Mouse (Mus musculus): ENCODE measurements around the gene Fam92b.

GRCm38 (mm10) chr8:120146051-120146450, 31.2 kb downstream of the Fam92b start:
- TF ChIP-seq CTCF (IDR thresholded peaks at IDR 0.05; ENCODE audit: extremely low read depth, insufficient read depth, insufficient read length, insufficient replicate concordance), result no peak
- no peak for TF ChIP-seq POLR2A (IDR thresholded peaks at IDR 0.05; ENCODE audit: low read depth, low read length)

All from spleen, adult 2 months (tissue).